8 mouse cellular contexts compared by ENCODE assay signal in the genomic region with DNA sequence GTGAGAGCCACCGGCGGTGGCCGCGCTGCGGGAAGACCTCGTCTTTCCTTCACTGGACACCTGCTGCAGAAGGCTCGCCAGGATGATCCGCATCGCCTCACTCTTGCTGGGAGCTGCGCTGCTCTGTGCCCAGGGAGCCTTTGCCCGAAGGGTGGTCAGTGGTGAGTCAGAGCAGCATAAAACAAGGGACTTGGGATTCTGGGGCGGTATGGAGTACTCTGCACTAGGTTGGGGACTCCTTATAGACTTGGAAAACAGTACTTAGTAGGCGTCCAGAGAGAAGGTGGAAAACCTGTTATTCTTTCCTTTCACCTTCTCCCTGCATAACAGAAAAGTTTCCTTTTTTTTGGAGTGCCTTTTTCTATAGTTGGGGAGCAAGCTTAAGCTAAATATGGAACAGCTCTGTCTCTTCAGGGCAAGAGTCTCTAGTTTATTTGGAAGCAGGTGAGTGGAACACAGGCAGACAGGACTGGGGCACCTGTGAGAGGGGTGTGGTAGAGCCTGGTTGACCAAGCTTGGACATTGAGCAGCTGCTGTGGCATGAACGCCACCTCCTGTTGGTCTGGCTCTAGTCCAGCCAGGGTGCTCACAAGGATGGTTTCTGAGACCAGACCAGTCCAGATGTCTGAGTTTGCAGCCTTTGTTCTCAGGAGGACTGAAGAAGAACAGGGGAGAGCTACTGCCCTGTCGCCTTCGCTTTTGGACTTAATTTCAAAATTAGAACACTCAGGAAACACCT. TPM values are rescaled to one million over a fixed set of nuclear protein-coding genes. Genes with fewer than 3 reads are reported as not detected.
A peak's percentile ranks its signal among the peaks of the same experiment; 100 is the strongest.
DNase-seq lines count a peak whose midpoint lies in the region; ATAC-seq and TF ChIP-seq lines count a peak whose summit lies in the region.

No protein-coding gene starts in this region.

- H3K4me3 ChIP-seq in G1E (ENCODE audit: low read depth, low read length), result peak overlapping the region; percentile 9; the same call in 1 of the 2 replicates
- peak overlapping the region; percentile 49 for H3K4me3 ChIP-seq in forebrain, postnatal 0 days (ENCODE audit: low read depth, low read length)
- peak overlapping the region; percentile 64 for H3K4me3 ChIP-seq in midbrain, embryonic 10.5 days

- H3K4me2 ChIP-seq in forebrain, postnatal 0 days (ENCODE audit: low read depth), result peak overlapping the region; percentile 97

- no peak for TF ChIP-seq CTCF in G1E (IDR thresholded peaks at IDR 0.05; ENCODE audit: low read depth, low read length)
- no peak for TF ChIP-seq CTCF in forebrain, postnatal 0 days (IDR thresholded peaks at IDR 0.05; ENCODE audit: low read depth)

- H3K9ac ChIP-seq in forebrain, postnatal 0 days, result peak overlapping the region; percentile 57

- ATAC-seq in G1E (ENCODE audit: extremely low read depth, insufficient number of reproducible peaks, low FRiP score, poor library complexity, severe bottlenecking), result no peak; the same call in 1 of the 2 replicates
- ATAC-seq in forebrain, postnatal 0 days, result peak; percentile 46

- H3K27ac ChIP-seq in forebrain, postnatal 0 days (ENCODE audit: low read depth, low read length), result no peak overlapping the region
- H3K27ac ChIP-seq in midbrain, embryonic 10.5 days (replicated peaks), result peak overlapping the region; percentile 58

- H3K4me1 ChIP-seq in G1E (ENCODE audit: insufficient read depth, low read depth, low read length), result no peaks in the 10 kb centered on the region
- H3K4me1 ChIP-seq in forebrain, postnatal 0 days (ENCODE audit: insufficient read depth), result no peaks in the 10 kb centered on the region
- peaks cover 12% of the 10 kb centered on the region for H3K4me1 ChIP-seq in midbrain, embryonic 10.5 days

- intact Hi-C loops in gastrocnemius, postnatal 14 days (cut with DNase I; ENCODE audit: low total_unique reads), result no loop called here

- peak; percentile 14 for DNase-seq in gastrocnemius, postnatal 14 days
- no peak for DNase-seq in gastrocnemius, postnatal 25 days
- no peak for DNase-seq in G1E (ENCODE audit: low spot score)
- no peak for DNase-seq in forebrain, postnatal 0 days
- peak; percentile 12 for DNase-seq in midbrain, embryonic 10.5 days (ENCODE audit: low spot score)
- DNase-seq in T-cell, adult 2 months (ENCODE audit: low spot score), result no peak
- no peak for DNase-seq in frontal cortex, postnatal 10 days (ENCODE audit: low spot score in 2 of 2)
- no peak for DNase-seq in c-Kit-positive CD71-positive TER-119-positive erythroid progenitor cells, embryonic 14.5 days (ENCODE audit: low spot score)

- H3K27me3 ChIP-seq in G1E (ENCODE audit: insufficient read depth, low read length), result no peaks in the 10 kb centered on the region
- H3K27me3 ChIP-seq in forebrain, postnatal 0 days (ENCODE audit: insufficient read depth, low read length), result no peaks in the 10 kb centered on the region
- H3K27me3 ChIP-seq in midbrain, embryonic 10.5 days (ENCODE audit: low read depth, poor library complexity, severe bottlenecking), result peaks cover 11% of the 10 kb centered on the region

- H3K9me3 ChIP-seq in G1E (replicated peaks), result peaks cover 13% of the 10 kb centered on the region
- H3K9me3 ChIP-seq in forebrain, postnatal 0 days (ENCODE audit: low read length), result no peaks in the 10 kb centered on the region
- no peaks in the 10 kb centered on the region for H3K9me3 ChIP-seq in midbrain, embryonic 10.5 days (replicated peaks)

- WGBS in forebrain, postnatal 0 days, result 11% methylated on average over 16 of the region's 16 CpGs
- 11% methylated on average over 16 of the region's 16 CpGs for WGBS in midbrain, embryonic 10.5 days

- no peaks in the 10 kb centered on the region for H3K36me3 ChIP-seq in G1E (replicated peaks)
- no peaks in the 10 kb centered on the region for H3K36me3 ChIP-seq in forebrain, postnatal 0 days (ENCODE audit: insufficient read depth)
- H3K36me3 ChIP-seq in midbrain, embryonic 10.5 days, result no peaks in the 10 kb centered on the region

RNA-seq across cellular contexts. Expression of a gene that starts 0.7 kb away (rescaled TPM):
- total RNA-seq in gastrocnemius, postnatal 14 days (2021), result 10 to 100 TPM; 16.7 to 23.1 TPM
- 10 to 100 TPM in 1 of 2 experiments, 1 to 10 TPM in 1; 6.2 to 11.7 TPM for total RNA-seq in gastrocnemius, postnatal 25 days (2021)
- total RNA-seq in G1E (2014; fragmentation: Nextera tagmentation), result not detected in 2 replicates
- 0.05 and 0.12 TPM in 2 replicates for total RNA-seq in G1E (2017)
- polyA plus RNA-seq in G1E (2012), result not detected in 2 replicates
- 12.0 and 14.0 TPM in 2 replicates for total RNA-seq in forebrain, postnatal 0 days (2014; rRNA removed)
- 8.8 and 13.3 TPM in 2 replicates for polyA plus RNA-seq in forebrain, postnatal 0 days (2015; fragmentation: Nextera tagmentation; extraction: Ambion mirVana)
- polyA plus RNA-seq in midbrain, embryonic 10.5 days (2016; fragmentation: Nextera tagmentation; extraction: Ambion mirVana), result 0.72 and 1.5 TPM in 2 replicates

Comparison
In these comparisons a context has a peak if more than half of its experiments do, and no peak if none do; other contexts are left out.
1. DNase-seq: peak in gastrocnemius, postnatal 14 days (single experiment) and midbrain, embryonic 10.5 days (single experiment); none in gastrocnemius, postnatal 25 days (single experiment), G1E (single experiment), forebrain, postnatal 0 days (single experiment), T-cell, adult 2 months (single experiment), frontal cortex, postnatal 10 days (0 of 2) and c-Kit-positive CD71-positive TER-119-positive erythroid progenitor cells, embryonic 14.5 days (single experiment).
2. H3K4me3 ChIP-seq: peak in every context shown above with its lines; median percentile 64 in midbrain, embryonic 10.5 days; 49 in forebrain, postnatal 0 days; 9 in G1E.
3. RNA of a gene that starts 0.7 kb away (total RNA-seq): 16.7 to 23.1 TPM in gastrocnemius, postnatal 14 days, 12.0 to 14.0 TPM in forebrain, postnatal 0 days and 6.2 to 11.7 TPM in gastrocnemius, postnatal 25 days; 0.05 to 0.12 TPM in G1E; every median in the first group is over 4 times any median in the second.